Mouse (Mus musculus) testis, postnatal 14 days (tissue): ENCODE results near the gene Tmem177.

Experiments used
- DNase-seq: peaks from one replicate; pipeline ENCODE4 v3.0.0; 2021; ENCODE audit warnings: low spot score

The Tmem177 gene

DNA sequence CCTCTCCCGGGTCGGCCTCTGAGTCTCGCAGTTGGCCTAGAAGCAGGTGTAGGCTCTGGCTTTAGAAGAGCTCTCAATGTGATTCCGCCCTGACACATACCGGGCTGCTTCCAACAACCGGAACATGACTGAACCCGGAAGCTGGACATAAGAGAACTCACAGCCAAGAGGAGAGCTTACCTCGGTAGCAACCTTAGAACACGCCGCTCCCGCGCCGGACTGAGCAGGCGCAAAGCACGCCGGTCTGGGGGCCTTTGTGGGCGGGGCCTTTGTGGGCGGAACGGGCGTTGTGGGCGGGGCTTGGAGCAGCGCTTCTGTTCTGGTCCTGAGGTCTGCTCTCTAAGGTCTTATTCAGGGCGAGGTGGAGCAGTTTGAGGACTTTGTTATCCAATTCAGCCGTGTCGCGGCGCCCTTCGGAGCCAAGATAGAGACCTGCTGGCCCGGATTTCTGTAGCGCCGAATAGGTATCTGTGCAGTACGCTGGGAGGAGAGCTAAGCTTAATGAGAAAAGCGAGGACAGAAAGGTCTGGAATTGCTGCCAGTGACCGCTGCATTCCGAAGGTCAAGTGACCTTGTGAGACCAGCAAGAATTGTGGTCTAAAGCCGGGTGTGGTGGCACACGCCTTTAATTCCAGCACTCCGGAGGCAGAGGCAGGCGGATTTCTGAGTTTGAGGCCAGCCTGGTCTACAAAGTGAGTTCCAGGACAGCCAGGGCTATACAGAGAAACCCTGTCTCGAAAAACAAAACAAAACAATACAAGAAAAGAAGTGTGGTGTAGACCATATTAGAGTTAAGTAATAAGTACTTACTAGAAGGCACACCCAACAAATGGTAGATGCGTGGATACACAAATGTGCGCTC is at the start of gene Tmem177:
Tmem177 (minus strand) TSS at position 256 of the 862 bp plus-strand sequence.
- peak; percentile 94 for DNase-seq

GRCm38 (mm10) chr1:119959920-119960319 is 46.9 kb upstream of the Tmem177 start:
- DNase-seq, result no peak

GRCm38 (mm10) chr1:119959464-119959863 is 46.5 kb upstream of the Tmem177 start:
- DNase-seq, result no peak

DNA sequence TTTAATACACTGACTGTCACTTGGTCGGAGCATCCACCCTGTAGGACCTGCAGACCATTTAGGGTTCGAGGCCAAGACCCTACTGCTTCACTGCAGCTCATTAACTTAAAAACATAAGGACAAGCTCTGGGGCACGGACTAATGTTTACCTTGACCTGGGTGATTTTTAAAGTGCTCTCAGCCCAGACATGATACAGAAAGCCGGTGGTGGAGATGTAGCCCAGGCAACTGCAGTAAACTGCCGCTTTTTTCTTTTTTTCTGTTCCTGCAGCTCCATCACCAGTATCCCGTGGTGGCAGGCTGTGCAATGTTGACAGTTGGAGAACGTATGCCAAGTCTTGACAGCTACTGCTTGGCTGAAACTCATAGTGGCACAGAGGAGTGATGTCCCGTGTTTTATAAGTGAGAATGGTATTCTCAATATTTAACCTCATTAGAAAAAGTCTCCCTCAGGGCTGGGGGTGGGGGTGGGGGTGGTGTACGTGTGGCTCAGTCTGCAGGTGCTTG is 44.8 kb upstream of the Tmem177 start:
- no peak for DNase-seq

GRCm38 (mm10) chr1:119954680-119955079 is 41.7 kb upstream of the Tmem177 start:
- no peak for DNase-seq

DNA sequence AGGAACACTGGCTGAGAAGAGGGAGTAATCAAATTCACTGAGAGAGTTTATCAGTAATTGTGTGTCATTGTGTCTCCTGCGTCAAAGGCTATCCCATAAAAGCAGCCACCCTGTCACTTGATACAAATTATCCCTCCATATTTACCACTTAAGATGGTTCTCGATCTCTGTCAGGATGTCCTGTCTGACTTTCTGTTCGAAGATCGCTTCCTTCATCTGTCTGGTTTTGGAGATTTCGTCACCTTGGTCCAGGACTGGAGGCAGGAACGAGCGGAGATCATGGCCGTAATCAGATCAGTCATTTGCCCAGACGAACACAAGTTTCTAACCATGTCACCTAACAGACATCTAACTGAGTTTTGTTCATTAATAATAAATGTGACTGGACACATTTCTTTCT is 40.4 kb upstream of the Tmem177 start:
- no peak for DNase-seq

DNA sequence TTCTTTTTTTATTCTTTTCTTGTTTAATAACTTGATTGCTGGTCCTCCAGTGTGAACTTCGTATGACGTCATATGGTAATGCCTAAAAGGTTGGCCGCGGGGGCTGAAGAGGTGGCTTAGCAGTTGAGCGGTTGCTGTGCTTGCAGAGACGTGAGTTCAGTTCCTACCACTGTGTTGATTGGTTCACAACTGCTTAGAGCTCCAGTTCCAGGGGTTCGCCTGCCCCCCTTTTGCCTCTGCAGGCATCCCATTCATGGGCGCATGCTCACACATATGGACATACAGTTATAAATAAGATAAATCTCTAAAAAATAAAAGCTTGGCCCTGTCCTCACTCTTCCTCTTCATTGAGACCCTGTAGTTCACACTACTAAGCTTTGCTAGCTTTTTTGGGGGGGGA is 37.1 kb upstream of the Tmem177 start:
- no peak for DNase-seq

- no peak for DNase-seq
Observed at GRCm38 (mm10) chr1:119936861-119937260, 23.9 kb upstream of the Tmem177 start.

DNA sequence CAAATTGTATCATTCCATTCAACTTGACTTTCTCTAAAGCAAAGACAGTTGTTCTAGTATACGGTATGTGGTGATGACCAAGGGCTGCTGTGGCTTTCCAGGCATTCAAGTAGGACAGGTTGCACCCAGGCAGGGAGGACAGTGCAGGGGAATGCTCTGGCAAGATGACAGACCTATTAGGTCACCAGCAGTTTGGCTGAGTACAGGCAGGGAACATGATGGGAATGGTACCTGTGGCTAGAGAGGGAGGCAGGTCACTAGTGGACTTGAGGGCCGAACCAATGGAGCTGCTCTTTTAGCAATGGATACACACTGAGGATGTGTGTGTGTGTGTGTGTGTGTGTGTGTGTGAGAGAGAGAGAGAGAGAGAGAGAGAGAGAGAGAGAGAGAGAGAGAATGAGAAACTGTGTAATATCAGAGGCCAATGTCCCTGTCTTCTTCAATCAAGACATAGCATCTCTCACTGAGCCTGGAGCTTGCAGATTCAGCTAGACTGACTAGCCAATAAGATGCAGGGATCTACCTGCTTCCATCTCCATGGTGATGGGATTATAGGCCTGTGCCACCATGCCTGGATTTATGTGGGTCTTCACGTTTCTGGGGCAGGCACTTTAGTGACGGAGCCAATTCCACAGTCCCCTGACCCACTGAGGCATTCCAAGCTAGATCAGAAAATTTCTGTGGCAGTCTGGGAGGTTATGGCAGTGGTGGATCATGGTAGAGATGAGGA is 18.6 kb upstream of the Tmem177 start:
- DNase-seq, result no peak

DNA sequence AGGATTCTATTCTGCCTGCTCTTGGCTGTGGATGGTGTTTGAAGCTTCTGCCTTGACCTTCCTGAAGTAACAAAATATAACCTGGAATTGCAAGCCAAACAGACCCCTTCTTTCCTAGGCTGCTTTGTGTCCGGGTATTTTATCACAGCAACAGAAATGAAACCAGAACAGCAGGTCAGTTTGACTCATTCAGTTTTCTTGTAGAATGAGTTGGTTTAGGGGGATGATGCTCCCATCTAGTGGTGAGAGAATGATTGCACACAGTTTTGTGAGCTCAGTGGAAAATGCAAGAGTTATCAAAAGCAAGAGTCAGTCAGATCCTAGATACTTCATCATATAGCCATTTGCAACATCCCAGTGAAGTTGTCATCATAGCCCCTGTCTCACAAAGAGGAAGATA is 16.7 kb upstream of the Tmem177 start:
- no peak for DNase-seq

GRCm38 (mm10) chr1:119919299-119919698 is 6.3 kb upstream of the Tmem177 start:
- DNase-seq, result no peak

DNA sequence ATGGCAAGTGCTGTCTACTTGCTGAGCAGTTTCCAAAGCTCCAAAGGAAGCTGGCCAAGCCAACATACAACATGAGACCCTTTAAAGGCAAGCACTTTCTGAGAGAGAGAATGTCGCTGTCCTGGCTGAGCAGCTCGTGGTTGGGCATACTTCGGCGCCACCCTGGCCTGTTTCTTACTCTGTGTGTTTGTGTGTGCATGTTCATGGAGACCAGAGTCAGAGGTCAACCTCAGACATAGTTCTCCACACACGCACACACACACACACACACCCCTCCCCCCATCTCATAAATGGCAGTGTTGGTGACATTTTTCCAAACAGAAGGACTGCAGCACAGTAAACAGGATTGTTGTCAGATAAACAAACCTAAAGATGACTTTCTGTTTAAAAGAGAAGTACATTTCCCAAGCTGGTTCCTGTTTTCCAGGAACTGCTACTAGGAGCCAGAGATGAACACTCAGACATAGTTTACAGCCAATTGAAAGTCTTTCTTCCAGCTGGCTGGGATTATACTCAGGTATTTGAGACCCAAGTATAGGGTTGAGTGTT is 3.9 kb upstream of the Tmem177 start:
- no peak for DNase-seq

DNA sequence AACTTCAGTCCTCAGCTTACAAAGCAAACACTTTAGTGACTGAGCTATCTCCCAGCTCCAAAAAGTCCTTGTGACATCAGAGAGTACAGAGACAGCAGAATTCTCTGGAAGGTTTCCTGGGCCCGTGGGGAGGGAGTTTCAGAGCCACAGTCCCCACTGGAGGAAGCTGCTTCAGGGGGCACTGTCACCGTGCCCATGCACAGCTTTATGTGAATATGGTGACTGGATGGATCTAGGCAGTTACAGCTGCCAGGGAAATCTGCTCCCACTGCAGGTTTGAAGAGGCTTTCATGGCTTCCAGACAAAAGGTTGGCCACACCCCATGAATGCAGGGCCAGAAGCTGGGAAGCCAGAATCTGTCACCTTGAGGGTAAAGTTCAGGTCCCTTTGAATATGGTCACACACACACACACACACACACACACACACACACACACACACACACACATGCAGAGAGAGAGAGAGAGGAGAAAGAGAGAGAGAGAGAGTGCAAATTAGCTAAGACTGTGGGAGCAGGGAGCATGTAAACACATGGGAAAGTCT is 5.7 kb downstream of the Tmem177 start:
- no peak for DNase-seq

DNA sequence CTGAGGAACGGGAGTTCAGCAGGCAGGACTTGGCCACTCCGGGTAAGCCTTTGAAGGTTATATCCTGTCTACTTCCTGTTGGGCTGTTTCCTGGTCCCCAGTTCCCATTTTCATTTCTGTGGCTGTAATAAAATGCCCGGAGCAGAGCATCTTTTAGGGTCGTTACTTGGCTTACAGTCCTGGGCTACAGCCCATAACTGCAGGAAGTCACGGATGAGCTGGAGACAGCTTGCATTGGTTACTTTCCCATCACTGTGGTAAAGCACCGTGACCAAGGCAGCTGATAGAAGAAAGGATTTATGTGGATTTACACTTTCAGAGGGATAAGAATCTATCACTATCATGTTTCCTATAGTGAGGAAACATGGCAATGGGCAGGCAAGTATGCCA is 9.8 kb downstream of the Tmem177 start:
- no peak for DNase-seq

DNA sequence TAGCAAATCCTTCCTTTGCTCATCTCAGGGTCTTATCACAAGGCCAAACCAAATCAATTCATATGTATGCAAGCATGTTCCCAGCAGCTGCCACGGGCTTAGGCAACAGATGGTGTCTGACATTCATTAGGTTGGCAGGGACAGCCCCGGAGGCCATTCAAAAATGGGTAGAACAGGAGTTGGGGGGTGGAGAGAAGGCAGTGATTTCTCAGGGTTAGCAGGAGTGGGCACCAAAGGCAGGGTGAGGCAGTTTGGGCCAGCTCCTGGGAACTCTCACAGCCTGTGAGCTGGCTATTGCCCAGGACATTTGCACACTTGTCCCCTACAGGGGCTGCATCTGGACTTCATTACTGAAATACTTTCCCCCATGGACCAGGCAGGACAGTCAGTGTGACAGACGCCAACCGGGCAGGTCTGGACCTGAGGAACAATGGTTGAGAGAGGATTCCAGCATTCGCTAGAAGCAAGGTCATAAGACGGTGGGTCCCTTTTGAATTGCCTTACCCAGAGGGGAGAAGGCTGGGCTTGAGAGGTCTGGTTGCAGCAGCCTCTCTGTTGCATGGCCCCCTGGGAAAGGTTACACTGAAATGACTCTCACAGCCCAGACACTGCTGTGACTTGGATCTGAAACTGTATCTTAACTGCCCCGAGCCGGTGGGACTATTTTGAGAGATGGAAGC is 10.3 kb downstream of the Tmem177 start:
- DNase-seq, result no peak

DNA sequence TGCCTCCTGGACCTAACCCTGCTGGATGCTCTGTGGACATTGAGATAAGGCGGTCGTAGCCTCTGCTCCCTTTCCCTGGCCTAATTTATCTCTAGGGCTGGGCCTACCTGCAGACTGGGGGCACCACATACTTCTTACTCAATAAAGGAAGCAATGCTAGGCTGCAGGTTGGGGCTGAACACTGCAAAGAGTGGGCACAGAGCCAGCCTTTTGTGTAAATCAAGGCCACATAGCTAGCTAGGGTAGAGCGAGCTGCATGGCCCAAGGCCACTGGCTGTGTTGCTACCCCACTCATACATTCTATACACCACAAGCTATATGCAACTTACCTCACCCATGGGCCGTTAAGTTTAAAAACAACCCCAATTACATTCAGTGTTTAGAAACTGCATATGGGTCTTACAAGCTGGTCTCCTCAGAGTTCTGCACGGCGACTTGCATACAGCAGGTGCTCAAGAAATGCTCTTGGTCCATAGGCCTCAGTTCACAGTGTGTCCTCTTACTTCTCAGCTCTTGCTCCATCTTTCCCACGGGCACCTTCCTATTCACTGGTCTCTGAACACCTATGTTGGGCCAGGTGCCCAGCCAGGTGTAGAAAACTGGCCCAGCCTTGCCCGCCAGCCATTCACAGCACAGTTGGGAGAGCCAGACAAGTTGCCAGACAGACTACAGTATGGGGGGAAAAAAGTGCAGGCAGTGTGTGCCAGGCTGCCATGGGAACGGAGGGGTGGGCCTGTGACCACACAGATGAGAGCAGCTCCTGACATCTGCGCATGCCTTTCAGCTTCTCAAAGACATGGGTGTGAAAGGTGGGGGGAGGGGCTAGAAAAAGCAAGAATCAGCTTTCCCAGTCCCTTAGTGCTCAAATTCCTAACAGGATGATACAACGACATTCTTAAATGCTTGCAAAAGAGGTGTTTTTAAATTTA is 13.5 kb downstream of the Tmem177 start:
- no peak for DNase-seq

DNA sequence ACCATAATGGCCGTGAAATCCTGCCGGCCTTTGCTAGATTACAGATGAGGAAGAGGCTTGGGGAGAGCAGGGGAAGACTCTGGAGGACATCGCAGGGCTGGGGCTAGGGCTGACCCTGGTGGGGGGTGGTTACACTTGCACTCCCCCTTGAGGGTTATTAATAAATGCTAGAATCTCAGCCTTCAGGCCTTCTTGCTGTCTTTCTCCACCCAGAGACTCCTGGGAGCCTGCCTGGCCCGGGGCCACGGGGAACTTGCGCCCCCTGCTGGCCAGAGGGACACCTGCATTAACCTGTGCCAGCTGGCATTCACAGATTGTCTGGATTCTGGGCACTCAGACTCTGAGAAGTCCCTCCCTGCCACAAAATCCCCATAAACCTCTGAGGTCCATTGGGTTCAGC is 18.1 kb downstream of the Tmem177 start:
- DNase-seq, result peak; percentile 42

DNA sequence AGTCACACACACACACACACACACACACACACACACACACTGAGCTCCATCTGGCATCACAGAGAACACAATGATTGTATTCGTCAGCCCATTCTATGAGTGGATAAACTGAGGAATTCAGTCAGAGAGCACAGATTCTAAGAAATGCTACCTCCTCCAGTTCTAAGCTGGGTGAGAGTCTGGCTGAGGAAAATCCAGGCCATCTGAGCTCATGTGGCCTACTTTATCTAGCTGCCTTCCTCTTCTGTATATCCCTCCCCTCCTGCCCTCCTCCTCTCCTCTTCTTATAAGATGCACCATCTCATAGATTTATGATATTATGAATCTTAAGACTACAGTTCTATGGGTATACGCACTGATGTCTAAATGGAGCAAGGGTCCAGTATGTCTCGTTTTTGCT is 19.4 kb downstream of the Tmem177 start:
- DNase-seq, result no peak

DNA sequence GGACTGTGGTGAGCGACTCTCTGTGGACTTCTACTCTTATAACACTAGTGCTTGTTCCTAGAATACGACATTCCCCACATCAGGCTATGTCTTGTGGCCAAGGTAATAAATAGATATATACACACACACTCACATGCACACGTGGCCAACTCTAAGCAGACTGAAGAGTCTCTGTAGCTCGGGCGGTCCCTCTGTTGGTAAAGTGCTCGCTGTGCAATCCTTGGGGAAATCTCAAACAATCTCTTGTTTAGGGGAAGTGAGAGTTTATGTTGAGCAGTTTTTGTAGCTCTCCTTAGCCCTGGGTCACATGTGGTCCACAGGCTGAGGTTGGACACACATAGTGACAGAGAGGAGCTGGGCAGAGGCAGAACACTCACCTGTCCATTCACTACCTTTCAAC is 20.1 kb downstream of the Tmem177 start:
- no peak for DNase-seq

GRCm38 (mm10) chr1:119891865-119892264 is 21.1 kb downstream of the Tmem177 start:
- no peak for DNase-seq

GRCm38 (mm10) chr1:119891149-119891548 is 21.9 kb downstream of the Tmem177 start:
- DNase-seq, result no peak
